Mouse (Mus musculus) testis, adult 2 months (tissue): ENCODE measurements around the gene Plekhj1.

ENCODE experiments used
- CTCF ChIP-seq: fragments of 200-500 bp; IDR thresholded peaks from 2 replicates; pipeline ENCODE4 v1.5.1; 2012; ENCODE audit warnings: low read depth, mild to moderate bottlenecking, inconsistent platforms, low read length, moderate library complexity; ENCODE audit not compliant: control insufficient read depth, insufficient read depth, insufficient replicate concordance
- POLR2A ChIP-seq: fragments of 200-500 bp; IDR thresholded peaks from 2 replicates; pipeline ENCODE4 v1.6.1; 2012; ENCODE audit warnings: low read depth, mild to moderate bottlenecking, inconsistent platforms, low read length, moderate library complexity; ENCODE audit not compliant: control insufficient read depth

DNA sequence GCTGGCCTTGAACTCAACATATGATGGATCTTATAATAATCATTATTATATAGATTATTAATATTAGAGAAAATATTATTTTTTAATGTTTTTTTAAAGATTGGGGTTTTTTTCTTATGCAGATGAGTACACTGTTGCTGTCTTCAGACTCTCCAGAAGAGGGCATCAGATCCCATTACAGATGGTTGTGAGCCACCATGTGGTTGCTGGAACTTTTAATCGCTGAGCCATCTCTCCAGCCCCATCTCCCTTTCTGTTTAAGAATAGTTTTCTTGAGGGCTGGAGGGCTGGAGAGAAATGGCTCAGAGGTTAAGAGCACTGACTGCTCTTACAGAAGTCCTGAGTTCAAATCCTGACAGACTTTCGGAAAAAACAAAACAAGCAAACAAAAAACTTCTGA, 23.6 kb upstream of the Plekhj1 start:
- TF ChIP-seq POLR2A (no peak), CTCF (no peak)
